Mouse (Mus musculus) G1E (cell line): ENCODE data around the gene Fam20b. TPM values are rescaled to one million over a fixed set of nuclear protein-coding genes. Genes with fewer than 3 reads are reported as not detected.

Experiments used
- ATAC-seq: 2 replicates; pipeline ENCODE4 v1.8.0; 2016; ENCODE audit warnings: mild to moderate bottlenecking; ENCODE audit not compliant: insufficient number of reproducible peaks, poor library complexity, low FRiP score, severe bottlenecking; ENCODE audit errors: extremely low read depth
- DNase-seq: peaks from one replicate; pipeline ENCODE4 v3.0.0; 2012; ENCODE audit warnings: low spot score
- H3K27me3 ChIP-seq: 2 replicates; pipeline ENCODE4 v1.6.1; 2012; ENCODE audit warnings: mild to moderate bottlenecking, low read length, inconsistent platforms; ENCODE audit not compliant: insufficient read depth
- H3K36me3 ChIP-seq: replicated peaks from 2 replicates; pipeline ENCODE3; 2012; ENCODE audit warnings: mild to moderate bottlenecking, inconsistent platforms
- H3K4me1 ChIP-seq: 2 replicates; pipeline ENCODE4 v1.6.1; 2012; ENCODE audit warnings: low read depth, low read length, inconsistent platforms, mixed read lengths; ENCODE audit not compliant: insufficient read depth
- H3K4me3 ChIP-seq: 2 replicates; pipeline ENCODE4 v1.5.1; 2012; ENCODE audit warnings: low read depth, mild to moderate bottlenecking, inconsistent platforms, low read length, moderate library complexity, mixed read lengths
- H3K9me3 ChIP-seq: replicated peaks from 2 replicates; pipeline ENCODE4 v1.6.1; 2012; ENCODE audit warnings: inconsistent platforms
- CTCF ChIP-seq: IDR thresholded peaks from 2 replicates; pipeline ENCODE4 v1.5.1; 2012; ENCODE audit warnings: low read depth, low read length, inconsistent platforms, mixed read lengths
- GATA1 ChIP-seq: IDR thresholded peaks from 2 replicates; pipeline ENCODE4 v1.6.1; 2012; ENCODE audit warnings: borderline replicate concordance, low read length, inconsistent platforms, mixed read lengths
- GATA2 ChIP-seq: IDR thresholded peaks from 2 replicates; pipeline ENCODE4 v1.6.1; 2012; ENCODE audit warnings: low read depth, low read length, inconsistent platforms, borderline replicate concordance
- POLR2AphosphoS5 ChIP-seq: IDR thresholded peaks from 2 replicates; pipeline ENCODE4 v1.6.1; 2012; ENCODE audit warnings: low read depth, low read length, inconsistent platforms; ENCODE audit not compliant: insufficient replicate concordance
- TAL1 ChIP-seq: conservative IDR thresholded peaks from 2 replicates; pipeline ENCODE4 v1.6.1; 2012; ENCODE audit warnings: low read depth, low read length, inconsistent platforms, mixed read lengths
- polyA plus RNA-seq: library from polyadenylated mRNA; stranded (reverse); fragments of >175 nt; gene quantifications from 2 replicates; pipeline ENCODE4 v1.2.3, GENCODE M21; 2012
- total RNA-seq, 2 experiments: library from RNA; stranded (forward) in 1 of 2; stranded (reverse) in 1 of 2; fragments of 200-1000 nt in 1 of 2; fragments of >200 nt in 1 of 2; fragmentation: Nextera tagmentation in 1 of 2; gene quantifications; 2 replicates each; pipeline ENCODE4 v1.2.3; 2014 to 2017

Fam20b gene
- total and polyA plus RNA-seq, 3 experiments: 11.8 to 93.5 (median 43.3) TPM

GRCm38 (mm10) chr1:156674195-156675000 lies 44.5 kb downstream of the Fam20b start, which contains the start of gene Tor3a:
Gene Tor3a, minus strand, starts transcription at chr1:156674356.
- peaks cover 5% of the 10 kb centered on the region; the same call in 1 of the 2 replicates for H3K27me3 ChIP-seq
- H3K4me1 ChIP-seq: peaks cover 31% of the 10 kb centered on the region
- 0 out of 2 replicates have a peak, but pooled peaks have one; percentile 43 for ATAC-seq
- no peak for TF ChIP-seq TAL1
- no peak for TF ChIP-seq GATA2
- TF ChIP-seq POLR2AphosphoS5: no peak
- TF ChIP-seq CTCF: no peak
- no peak for TF ChIP-seq GATA1
- DNase-seq: peak; percentile 73
- no peaks in the 10 kb centered on the region for H3K9me3 ChIP-seq
- H3K36me3 ChIP-seq: peaks cover 12% of the 10 kb centered on the region
- H3K4me3 ChIP-seq: peak within 1 kb of the TSS; percentile 74

GRCm38 (mm10) chr1:156673476-156674194 lies 45.3 kb downstream of the Fam20b start:
- TF ChIP-seq GATA2: no peak
- TF ChIP-seq GATA1: no peak
- no peak for TF ChIP-seq CTCF
- TF ChIP-seq TAL1: no peak
- TF ChIP-seq POLR2AphosphoS5: no peak
- Histone ChIP-seq H3K9me3 (no peaks in the 10 kb centered on the region), H3K4me1 (peaks cover 31% of the 10 kb centered on the region), H3K4me3 (peak overlapping the region; percentile 74), H3K27me3 (peaks cover 10% of the 10 kb centered on the region; the same call in 1 of the 2 replicates), H3K36me3 (peaks cover 12% of the 10 kb centered on the region)
- 0 out of 2 replicates have a peak, but pooled peaks have one; percentile 24 for ATAC-seq
- no peak for DNase-seq

GRCm38 (mm10) chr1:156672720-156673475 lies 46.0 kb downstream of the Fam20b start:
- Histone ChIP-seq H3K36me3 (peaks cover 10% of the 10 kb centered on the region), H3K4me3 (peak overlapping the region; percentile 74), H3K9me3 (no peaks in the 10 kb centered on the region), H3K27me3 (peaks cover 10% of the 10 kb centered on the region; the same call in 1 of the 2 replicates), H3K4me1 (peaks cover 31% of the 10 kb centered on the region)
- TF ChIP-seq TAL1 (no peak), CTCF (no peak), GATA1 (no peak), GATA2 (no peak), POLR2AphosphoS5 (no peak)
- DNase-seq (no peak), ATAC-seq (no peak)

GRCm38 (mm10) chr1:156671921-156672320 lies 47.0 kb downstream of the Fam20b start:
- ATAC-seq (no peak), DNase-seq (no peak)
- Histone ChIP-seq H3K27me3 (peaks cover 14% of the 10 kb centered on the region; the same call in 1 of the 2 replicates), H3K4me1 (peaks cover 39% of the 10 kb centered on the region), H3K9me3 (no peaks in the 10 kb centered on the region), H3K36me3 (peaks cover 10% of the 10 kb centered on the region), H3K4me3 (no peak overlapping the region)
- no peak for TF ChIP-seq POLR2AphosphoS5
- no peak for TF ChIP-seq GATA2
- no peak for TF ChIP-seq GATA1
- TF ChIP-seq CTCF: no peak
- no peak for TF ChIP-seq TAL1

GRCm38 (mm10) chr1:156669208-156669983 lies 49.5 kb downstream of the Fam20b start:
- Histone ChIP-seq H3K27me3 (peaks cover 15% of the 10 kb centered on the region; the same call in 1 of the 2 replicates), H3K36me3 (peaks cover 13% of the 10 kb centered on the region), H3K4me3 (no peak overlapping the region), H3K4me1 (peaks cover 28% of the 10 kb centered on the region), H3K9me3 (no peaks in the 10 kb centered on the region)
- no peak for ATAC-seq
- no peak for DNase-seq
- no peak for TF ChIP-seq TAL1
- no peak for TF ChIP-seq POLR2AphosphoS5
- TF ChIP-seq CTCF: no peak
- no peak for TF ChIP-seq GATA2
- no peak for TF ChIP-seq GATA1
